Mouse (Mus musculus) kidney, postnatal 0 days (tissue): Measurements from ENCODE around the gene Pla2g15. TPM values are rescaled to one million over a fixed set of nuclear protein-coding genes. Genes with fewer than 3 reads are reported as not detected.

ENCODE experiments used
- ATAC-seq: fragments of 200-750 bp; cut with Nextera tagmentation; replicated peaks from 2 replicates; pipeline ENCODE4 v1.8.0; 2017; ENCODE audit warnings: low read depth, moderate number of reproducible peaks, moderate TSS enrichment, moderate library complexity; ENCODE audit not compliant: low FRiP score
- DNase-seq: peaks from one replicate; pipeline ENCODE4 v3.0.0-alpha.2; 2016; ENCODE audit warnings: low spot score
- H3K27ac ChIP-seq: fragments of 300-500 bp; sonication (generic); 2 replicates; pipeline ENCODE4 v1.5.1; 2014; ENCODE audit warnings: mild to moderate bottlenecking
- H3K27me3 ChIP-seq: fragments of 300-500 bp; sonication (generic); 2 replicates; pipeline ENCODE4 v1.6.1; 2014; ENCODE audit warnings: low read length, mixed read lengths; ENCODE audit not compliant: insufficient read depth
- H3K36me3 ChIP-seq: fragments of 300-500 bp; sonication (generic); 2 replicates; pipeline ENCODE4 v1.6.1; 2014; ENCODE audit warnings: low read length, mixed read lengths; ENCODE audit not compliant: insufficient read depth
- H3K4me1 ChIP-seq: fragments of 300-500 bp; sonication (generic); replicated peaks from 2 replicates; pipeline ENCODE4 v1.6.1; 2014; ENCODE audit warnings: antibody characterized with exemption, low read length, mixed read lengths; ENCODE audit not compliant: insufficient read depth
- H3K4me2 ChIP-seq: fragments of 300-500 bp; sonication (generic); 2 replicates; pipeline ENCODE4 v1.6.1; 2014; ENCODE audit warnings: mild to moderate bottlenecking, low read length, moderate library complexity, mixed read lengths
- H3K4me3 ChIP-seq: fragments of 300-500 bp; sonication (generic); replicated peaks from 2 replicates; pipeline ENCODE4 v1.5.1; 2014; ENCODE audit warnings: low read depth, low read length
- H3K9ac ChIP-seq: fragments of 300-500 bp; sonication (generic); 2 replicates; pipeline ENCODE4 v1.6.1; 2014; ENCODE audit warnings: low read depth, low read length
- H3K9me3 ChIP-seq: fragments of 300-500 bp; sonication (generic); replicated peaks from 2 replicates; pipeline ENCODE4 v1.6.1; 2016; ENCODE audit warnings: low read length, inconsistent platforms, mixed read lengths
- CTCF ChIP-seq: IDR thresholded peaks from 2 replicates; pipeline ENCODE4 v1.5.1; 2016; ENCODE audit warnings: antibody characterized with exemption, low read depth, mild to moderate bottlenecking, moderate library complexity
- WGBS: fragments of 180-500 bp; shearing (Covaris S2); extraction: QIAGEN DNeasy Blood & Tissue Kit; methylation state at CpG from one replicate; pipeline ENCODE4 v1.1.7; 2014; 5-methylcytosine and 5-hydroxymethylcytosine counted together
- polyA plus RNA-seq: library from polyadenylated mRNA; unstranded; fragments of >200 nt; fragmentation: Nextera tagmentation; extraction: Ambion mirVana; gene quantifications from 2 replicates; pipeline ENCODE4 v1.2.1, GENCODE M21; 2015

The Pla2g15 gene
- polyA plus RNA-seq, 1 experiment from 2014 or later, result 8.1 TPM

DNA sequence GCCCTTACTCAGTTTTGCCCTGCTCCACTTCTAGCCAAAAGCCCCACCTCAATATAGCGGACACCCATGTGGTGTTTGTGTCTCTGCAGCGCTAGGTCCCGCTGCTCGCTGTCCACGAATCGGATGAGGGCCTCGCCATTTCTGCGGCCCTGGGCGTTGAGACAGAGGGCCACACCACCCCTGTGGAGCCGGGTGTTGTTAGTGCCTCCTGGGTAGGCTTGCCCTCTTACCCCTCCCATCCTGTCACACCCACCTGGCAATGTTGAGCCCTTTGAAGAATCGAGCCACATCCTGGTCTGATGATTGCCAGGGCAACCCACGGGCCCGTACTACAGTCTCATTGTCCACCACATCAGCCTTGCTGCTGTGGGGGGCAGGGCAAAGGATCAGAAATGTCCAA lies 16.7 kb upstream of the Pla2g15 start:
- WGBS, result 65% methylated on average over 13 of the region's 13 CpGs
- ATAC-seq, result no peak
- H3K27ac ChIP-seq, result no peak overlapping the region
- H3K27me3 ChIP-seq, result no peaks in the 10 kb centered on the region
- H3K36me3 ChIP-seq, result peaks cover 29% of the 10 kb centered on the region
- TF ChIP-seq CTCF, result no peak
- H3K4me2 ChIP-seq, result no peak overlapping the region
- no peak overlapping the region for H3K4me3 ChIP-seq
- peaks cover 6% of the 10 kb centered on the region for H3K4me1 ChIP-seq
- H3K9me3 ChIP-seq, result no peaks in the 10 kb centered on the region
- DNase-seq, result no peak
- no peak overlapping the region for H3K9ac ChIP-seq

GRCm38 (mm10) chr8:106133946-106134345 lies 16.3 kb upstream of the Pla2g15 start:
- H3K27ac ChIP-seq, result peak overlapping the region; percentile 67
- no peak for TF ChIP-seq CTCF

DNA sequence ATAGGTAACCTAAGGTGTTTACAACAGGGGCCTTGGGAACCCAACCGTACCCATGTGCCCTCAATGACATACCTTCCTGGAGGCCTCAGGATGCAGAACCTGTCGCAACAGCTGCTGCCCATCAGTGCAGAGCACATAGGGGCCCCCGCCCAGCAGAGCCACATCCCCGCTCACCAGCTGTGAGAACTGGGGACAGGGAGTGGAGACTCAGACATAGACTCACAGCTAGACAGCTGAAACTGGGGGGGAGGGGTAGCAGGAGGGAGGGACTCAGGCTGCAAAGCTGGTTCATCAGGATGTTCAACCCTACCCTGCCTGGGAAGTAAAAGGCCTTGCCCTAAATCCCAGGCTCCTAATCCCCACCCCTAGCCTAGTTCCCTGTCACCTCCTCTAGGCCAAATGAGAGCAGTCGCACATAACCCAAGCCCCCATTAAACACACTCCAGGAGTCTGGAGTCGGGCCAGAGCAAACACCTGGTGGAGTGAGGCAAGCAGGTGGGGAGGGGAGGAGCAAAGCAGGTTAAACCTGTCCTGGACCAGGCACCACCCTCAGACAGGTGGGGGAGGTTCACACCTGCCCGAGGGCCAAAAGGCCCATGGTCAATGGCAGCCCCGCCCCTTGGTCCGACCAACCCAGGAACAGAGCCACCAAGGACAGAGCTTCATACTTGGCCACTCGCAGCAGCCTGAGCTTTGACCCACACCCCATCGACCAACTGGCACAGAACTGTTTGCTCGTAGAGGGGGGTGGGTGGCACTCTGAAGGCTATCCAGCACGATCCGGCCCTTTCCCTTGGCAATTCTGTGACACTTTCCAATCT lies 15.2 kb upstream of the Pla2g15 start:
- Histone ChIP-seq H3K4me3 (peak overlapping the region; percentile 49), H3K9ac (peak overlapping the region; percentile 77), H3K4me1 (peaks cover 6% of the 10 kb centered on the region), H3K36me3 (peaks cover 21% of the 10 kb centered on the region), H3K4me2 (peak overlapping the region; percentile 89), H3K9me3 (no peaks in the 10 kb centered on the region), H3K27ac (peak overlapping the region; percentile 94), H3K27me3 (no peaks in the 10 kb centered on the region)
- 11% methylated on average over 14 of the region's 14 CpGs for WGBS
- TF ChIP-seq CTCF, result no peak
- peak; percentile 56 for DNase-seq
- peak; percentile 85 for ATAC-seq

More at GRCm38 (mm10) chr8:106133946-106134345, 16.3 kb upstream of the Pla2g15 start:
- no peak for DNase-seq
- Histone ChIP-seq H3K4me2 (no peak overlapping the region), H3K9me3 (no peaks in the 10 kb centered on the region), H3K4me3 (no peak overlapping the region), H3K4me1 (peaks cover 6% of the 10 kb centered on the region), H3K36me3 (peaks cover 25% of the 10 kb centered on the region), H3K9ac (no peak overlapping the region), H3K27me3 (no peaks in the 10 kb centered on the region)
- 60% methylated on average over 6 of the region's 6 CpGs for WGBS
- no peak for ATAC-seq

DNA sequence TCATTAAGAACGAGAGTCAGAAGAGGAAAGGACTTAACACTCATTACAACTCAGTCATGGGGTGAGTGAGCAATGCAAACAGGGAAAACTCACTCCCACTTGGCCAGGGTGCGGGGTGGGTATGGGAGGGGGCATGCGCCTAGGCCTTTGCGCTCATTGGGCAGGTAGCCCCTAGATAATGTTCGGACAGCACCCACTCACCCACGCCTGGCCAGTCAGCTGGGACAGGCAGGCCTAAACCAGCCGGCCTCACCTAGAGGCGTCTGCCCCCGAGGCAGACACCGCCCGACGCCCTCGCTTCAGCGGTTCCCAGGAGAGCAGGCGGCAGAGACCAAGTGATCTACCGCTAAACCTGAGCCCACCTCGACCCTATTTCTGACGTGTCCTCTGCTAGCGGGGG lies 14.5 kb upstream of the Pla2g15 start:
- Histone ChIP-seq H3K4me2 (peak overlapping the region; percentile 89), H3K27ac (peak overlapping the region; percentile 94), H3K9ac (peak overlapping the region; percentile 77), H3K36me3 (peaks cover 17% of the 10 kb centered on the region), H3K4me3 (peak overlapping the region; percentile 49), H3K4me1 (peaks cover 6% of the 10 kb centered on the region), H3K9me3 (no peaks in the 10 kb centered on the region), H3K27me3 (no peaks in the 10 kb centered on the region)
- DNase-seq, result peak; percentile 29
- TF ChIP-seq CTCF, result no peak
- peak; percentile 50 for ATAC-seq
- 5% methylated on average over 19 of the region's 19 CpGs for WGBS

DNA sequence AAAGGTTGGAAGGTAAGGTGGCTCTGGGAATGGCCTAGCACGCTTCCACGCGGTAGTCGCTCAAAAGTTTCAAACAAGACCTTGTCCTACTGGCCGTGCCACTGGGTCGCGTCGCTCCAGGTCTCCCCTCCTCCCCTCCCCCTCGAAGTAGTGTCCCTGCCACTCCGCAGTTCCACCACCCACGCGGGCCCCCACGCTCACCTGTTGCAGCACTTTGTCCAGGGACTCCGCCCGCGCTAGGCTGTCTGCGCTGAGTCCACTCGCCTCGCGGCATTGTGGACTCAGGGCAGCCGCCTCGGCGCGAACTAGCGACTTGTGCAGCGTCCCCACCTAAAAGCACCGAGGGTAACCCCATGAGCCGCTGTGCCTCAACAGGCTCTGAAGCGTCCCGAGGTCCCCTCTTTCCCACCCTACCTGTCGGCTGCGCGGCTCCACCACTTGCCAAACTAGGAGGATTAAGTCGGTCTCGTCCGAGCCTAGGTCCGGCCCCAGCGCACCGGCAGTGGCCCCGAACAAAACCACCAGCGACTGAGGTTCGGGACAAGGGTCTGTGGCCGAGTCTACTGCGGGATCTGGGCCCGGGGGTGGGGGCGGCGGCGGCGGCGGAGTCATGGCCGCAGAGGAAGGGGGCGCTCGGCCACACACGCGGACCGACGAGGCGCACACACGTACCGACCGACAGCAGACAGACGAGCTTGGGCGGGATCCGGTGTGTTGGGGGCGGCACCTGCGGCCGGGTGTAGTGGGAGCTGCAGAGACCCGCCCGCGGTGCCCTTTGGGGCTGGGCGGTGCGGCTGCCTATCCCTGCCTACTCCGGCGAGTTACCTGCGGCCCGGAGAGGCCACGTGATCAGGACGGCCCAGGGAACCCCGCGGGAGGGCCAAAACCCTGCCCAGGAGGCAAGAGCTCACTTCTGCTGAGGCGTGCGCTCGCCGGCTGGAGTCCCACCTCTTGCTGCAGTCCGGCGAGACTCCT lies 13.8 kb upstream of the Pla2g15 start, which contains the start of gene Esrp2:
Gene Esrp2 (minus strand): TSS at position 819 of the 975 bp plus-strand sequence.
- DNase-seq (peak; percentile 54), ATAC-seq (peak; percentile 78)
- Histone ChIP-seq H3K4me3 (peak within 1 kb of the TSS; percentile 49), H3K4me1 (peaks cover 6% of the 10 kb centered on the region), H3K27me3 (no peaks in the 10 kb centered on the region), H3K27ac (peak within 1 kb of the TSS; percentile 94), H3K4me2 (peak within 1 kb of the TSS; percentile 89), H3K9me3 (no peaks in the 10 kb centered on the region), H3K36me3 (peaks cover 11% of the 10 kb centered on the region), H3K9ac (peak within 1 kb of the TSS; percentile 77)
- TF ChIP-seq CTCF, result no peak
- under 1% methylated on average over 86 of the region's 86 CpGs for WGBS

DNA sequence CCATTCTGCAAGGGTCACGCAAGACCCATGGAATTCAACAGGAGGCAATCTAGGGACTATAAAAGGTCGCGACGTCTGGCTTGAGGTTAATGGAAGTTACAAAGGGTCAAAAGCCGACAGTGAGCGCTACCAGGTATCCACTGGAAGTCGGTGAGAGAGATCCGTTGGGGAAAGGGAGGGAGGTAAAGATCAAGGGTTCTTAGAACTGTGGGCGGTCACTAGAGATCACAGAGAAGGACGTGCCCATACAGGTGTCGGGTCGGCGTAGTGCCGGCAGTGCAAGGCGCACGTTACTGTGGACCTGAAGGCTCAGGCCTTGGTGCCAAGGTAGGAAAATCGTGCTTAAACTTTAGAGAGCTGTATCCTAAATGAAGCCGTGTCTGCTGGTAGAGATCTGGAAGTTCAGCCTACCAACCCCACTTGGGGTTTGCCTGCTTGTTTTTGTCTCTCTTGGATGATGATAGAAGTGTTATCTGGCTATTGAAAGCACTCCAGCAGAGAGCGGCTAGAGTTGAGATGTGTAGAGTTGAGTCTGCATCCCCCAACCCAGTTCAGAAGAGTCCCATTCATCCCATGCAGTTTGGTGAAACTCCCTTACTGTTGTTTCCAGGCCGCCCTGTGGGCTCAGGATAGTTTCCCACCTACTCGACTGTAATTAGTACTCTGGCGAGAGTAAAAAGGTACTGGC lies 12.8 kb upstream of the Pla2g15 start:
- H3K27ac ChIP-seq, result peak overlapping the region; percentile 94
- peaks cover 6% of the 10 kb centered on the region for H3K4me1 ChIP-seq
- peak overlapping the region; percentile 49 for H3K4me3 ChIP-seq
- no peak for DNase-seq
- no peaks in the 10 kb centered on the region for H3K9me3 ChIP-seq
- ATAC-seq, result no peak
- 11% methylated on average over 22 of the region's 22 CpGs for WGBS
- H3K4me2 ChIP-seq, result peak overlapping the region; percentile 89
- no peak for TF ChIP-seq CTCF
- H3K27me3 ChIP-seq, result no peaks in the 10 kb centered on the region
- peaks cover 5% of the 10 kb centered on the region for H3K36me3 ChIP-seq
- peak overlapping the region; percentile 77 for H3K9ac ChIP-seq
